Mouse (Mus musculus) intestine, embryonic 16.5 days (tissue): ENCODE measurements around the gene Mcm8. TPM values are rescaled to one million over a fixed set of nuclear protein-coding genes. Genes with fewer than 3 reads are reported as not detected.

ENCODE experiments used
- ATAC-seq: fragments of 200-750 bp; cut with Nextera tagmentation; 2 replicates; pipeline ENCODE4 v1.8.0; 2017; ENCODE audit warnings: moderate TSS enrichment, moderate library complexity
- H3K27ac ChIP-seq: fragments of 300-500 bp; sonication (generic); 2 replicates; pipeline ENCODE4 v1.5.1; 2014; ENCODE audit warnings: mild to moderate bottlenecking, low read length
- H3K27me3 ChIP-seq: fragments of 300-500 bp; sonication (generic); replicated peaks from 2 replicates; pipeline ENCODE4 v1.6.1; 2014; ENCODE audit warnings: low read length, control low read depth, mixed read lengths; ENCODE audit not compliant: control insufficient read depth, insufficient read depth
- H3K36me3 ChIP-seq: fragments of 300-500 bp; sonication (generic); 2 replicates; pipeline ENCODE4 v1.6.1; 2014; ENCODE audit warnings: low read length, control low read depth; ENCODE audit not compliant: control insufficient read depth, insufficient read depth
- H3K4me1 ChIP-seq: fragments of 300-500 bp; sonication (generic); 2 replicates; pipeline ENCODE4 v1.6.1; 2014; ENCODE audit warnings: low read length, control low read depth, mixed read lengths; ENCODE audit not compliant: control insufficient read depth, insufficient read depth
- H3K4me2 ChIP-seq: fragments of 300-500 bp; sonication (generic); 2 replicates; pipeline ENCODE4 v1.6.1; 2014; ENCODE audit warnings: low read depth, low read length, control low read depth
- H3K4me3 ChIP-seq: fragments of 300-500 bp; sonication (generic); 2 replicates; pipeline ENCODE4 v1.5.1; 2014; ENCODE audit warnings: mild to moderate bottlenecking, low read length
- H3K9ac ChIP-seq: fragments of 300-500 bp; sonication (generic); 2 replicates; pipeline ENCODE4 v1.6.1; 2014; ENCODE audit warnings: low read depth, low read length
- H3K9me3 ChIP-seq: fragments of 300-500 bp; sonication (generic); 2 replicates; pipeline ENCODE4 v1.6.1; 2016; ENCODE audit warnings: low read length, control low read depth; ENCODE audit not compliant: control insufficient read depth
- WGBS: fragments of 180-500 bp; shearing (Covaris S2); extraction: QIAGEN DNeasy Blood & Tissue Kit; methylation state at CpG from one replicate; pipeline ENCODE4 v1.1.7; 2014; 5-methylcytosine and 5-hydroxymethylcytosine counted together
- polyA plus RNA-seq: library from polyadenylated mRNA; unstranded; fragments of >200 nt; fragmentation: Nextera tagmentation; extraction: Ambion mirVana; gene quantifications from 2 replicates; pipeline ENCODE4 v1.2.1, GENCODE M21; 2015

Gene Mcm8
- polyA plus RNA-seq, 1 experiment from 2014 or later, result 10.5 TPM

- under 1% methylated on average over 90 of the region's 96 CpGs for WGBS
Observed at GRCm38 (mm10) chr2:132846407-132847358, 30.7 kb downstream of the Mcm8 start, which contains the start of gene Crls1. Crls1 (plus strand) TSS chr2:132846666.

GRCm38 (mm10) chr2:132847581-132847980, 31.6 kb downstream of the Mcm8 start:
- peak overlapping the region; percentile 60 for H3K4me2 ChIP-seq
- H3K4me1 ChIP-seq, result peaks cover 10% of the 10 kb centered on the region
- H3K9ac ChIP-seq, result peak overlapping the region; percentile 92
- H3K36me3 ChIP-seq, result no peaks in the 10 kb centered on the region
- peak; percentile 27; the same call in 1 of the 2 replicates for ATAC-seq
- peak overlapping the region; percentile 97 for H3K4me3 ChIP-seq
- H3K9me3 ChIP-seq, result no peaks in the 10 kb centered on the region
- no peaks in the 10 kb centered on the region for H3K27me3 ChIP-seq
- WGBS, result 31% methylated on average over 7 of the region's 7 CpGs
- no peak overlapping the region for H3K27ac ChIP-seq

More at GRCm38 (mm10) chr2:132846407-132847358, 30.7 kb downstream of the Mcm8 start, which contains the start of gene Crls1:
- Histone ChIP-seq H3K9ac (peak within 1 kb of the TSS; percentile 92), H3K27me3 (no peaks in the 10 kb centered on the region), H3K36me3 (no peaks in the 10 kb centered on the region), H3K4me1 (peaks cover 10% of the 10 kb centered on the region), H3K4me3 (peak within 1 kb of the TSS; percentile 97), H3K4me2 (peak within 1 kb of the TSS; percentile 60), H3K27ac (peak within 1 kb of the TSS; percentile 92), H3K9me3 (no peaks in the 10 kb centered on the region)
- peak; percentile 91 for ATAC-seq

GRCm38 (mm10) chr2:132848361-132848760, 32.4 kb downstream of the Mcm8 start:
- WGBS, result 89% methylated on average over 4 of the region's 4 CpGs
- Histone ChIP-seq H3K4me2 (peak overlapping the region; percentile 60; the same call in 1 of the 2 replicates), H3K27ac (no peak overlapping the region), H3K36me3 (no peaks in the 10 kb centered on the region), H3K9me3 (no peaks in the 10 kb centered on the region), H3K4me3 (peak overlapping the region; percentile 97; the same call in 1 of the 2 replicates), H3K9ac (no peak overlapping the region), H3K4me1 (peaks cover 10% of the 10 kb centered on the region), H3K27me3 (no peaks in the 10 kb centered on the region)
- ATAC-seq, result no peak

GRCm38 (mm10) chr2:132849141-132849540, 33.2 kb downstream of the Mcm8 start:
- no peak for ATAC-seq
- Histone ChIP-seq H3K36me3 (no peaks in the 10 kb centered on the region), H3K9ac (no peak overlapping the region), H3K27me3 (no peaks in the 10 kb centered on the region), H3K4me3 (no peak overlapping the region), H3K27ac (no peak overlapping the region), H3K4me1 (peaks cover 10% of the 10 kb centered on the region), H3K4me2 (no peak overlapping the region), H3K9me3 (no peaks in the 10 kb centered on the region)
- WGBS, result 92% methylated on average over 6 of the region's 6 CpGs

- 94% methylated on average over 1 of the region's 1 CpGs for WGBS
- Histone ChIP-seq H3K27ac (no peak overlapping the region), H3K9ac (no peak overlapping the region), H3K9me3 (no peaks in the 10 kb centered on the region), H3K4me3 (no peak overlapping the region), H3K4me1 (peaks cover 4% of the 10 kb centered on the region), H3K27me3 (no peaks in the 10 kb centered on the region), H3K4me2 (no peak overlapping the region), H3K36me3 (no peaks in the 10 kb centered on the region)
- no peak for ATAC-seq
Observed at GRCm38 (mm10) chr2:132853051-132853450, 37.1 kb downstream of the Mcm8 start.

- Histone ChIP-seq H3K27me3 (no peaks in the 10 kb centered on the region), H3K36me3 (no peaks in the 10 kb centered on the region), H3K4me3 (no peak overlapping the region), H3K9ac (no peak overlapping the region), H3K4me1 (no peaks in the 10 kb centered on the region), H3K9me3 (no peaks in the 10 kb centered on the region), H3K27ac (no peak overlapping the region), H3K4me2 (no peak overlapping the region)
- 76% methylated on average over 5 of the region's 5 CpGs for WGBS
- peak; percentile 76 for ATAC-seq
Observed at GRCm38 (mm10) chr2:132856333-132856732, 40.4 kb downstream of the Mcm8 start.

GRCm38 (mm10) chr2:132860435-132860834, 44.5 kb downstream of the Mcm8 start:
- H3K4me3 ChIP-seq, result no peak overlapping the region
- H3K4me1 ChIP-seq, result no peaks in the 10 kb centered on the region
- H3K36me3 ChIP-seq, result no peaks in the 10 kb centered on the region
- no peaks in the 10 kb centered on the region for H3K9me3 ChIP-seq
- no peaks in the 10 kb centered on the region for H3K27me3 ChIP-seq
- H3K4me2 ChIP-seq, result no peak overlapping the region
- no peak overlapping the region for H3K27ac ChIP-seq
- no peak for ATAC-seq
- H3K9ac ChIP-seq, result no peak overlapping the region

GRCm38 (mm10) chr2:132861456-132861855, 45.5 kb downstream of the Mcm8 start:
- no peak for ATAC-seq
- WGBS, result 90% methylated on average over 2 of the region's 2 CpGs
- Histone ChIP-seq H3K4me2 (no peak overlapping the region), H3K9ac (no peak overlapping the region), H3K4me1 (no peaks in the 10 kb centered on the region), H3K36me3 (no peaks in the 10 kb centered on the region), H3K27ac (no peak overlapping the region), H3K9me3 (no peaks in the 10 kb centered on the region), H3K4me3 (no peak overlapping the region), H3K27me3 (no peaks in the 10 kb centered on the region)

GRCm38 (mm10) chr2:132863325-132863724, 47.4 kb downstream of the Mcm8 start:
- Histone ChIP-seq H3K27ac (no peak overlapping the region), H3K9ac (no peak overlapping the region), H3K9me3 (no peaks in the 10 kb centered on the region), H3K36me3 (no peaks in the 10 kb centered on the region), H3K4me3 (no peak overlapping the region), H3K4me1 (no peaks in the 10 kb centered on the region), H3K4me2 (no peak overlapping the region), H3K27me3 (no peaks in the 10 kb centered on the region)
- ATAC-seq, result no peak
- WGBS, result 93% methylated on average over 2 of the region's 2 CpGs
